Mouse (Mus musculus) forebrain, postnatal 0 days (tissue): Measurements from ENCODE around the gene March9. TPM values are rescaled to one million over a fixed set of nuclear protein-coding genes. Genes with fewer than 3 reads are reported as not detected.

Experiments
- ATAC-seq: fragments of 200-750 bp; cut with Nextera tagmentation; 2 replicates; pipeline ENCODE4 v1.8.0; 2017; ENCODE audit warnings: mild to moderate bottlenecking, moderate library complexity
- DNase-seq: peaks from one replicate; pipeline ENCODE4 v3.0.0-alpha.2; 2015
- H3K27ac ChIP-seq: fragments of 300-500 bp; sonication (generic); 2 replicates; pipeline ENCODE4 v1.5.1; 2014; ENCODE audit warnings: low read depth, mild to moderate bottlenecking, antibody characterized with exemption, low read length, moderate library complexity, mixed read lengths
- H3K27me3 ChIP-seq: fragments of 300-500 bp; sonication (generic); 2 replicates; pipeline ENCODE4 v1.6.1; 2014; ENCODE audit warnings: mild to moderate bottlenecking, low read length, mixed read lengths; ENCODE audit not compliant: insufficient read depth
- H3K36me3 ChIP-seq: fragments of 300-500 bp; sonication (generic); 2 replicates; pipeline ENCODE4 v1.6.1; 2014; ENCODE audit warnings: mild to moderate bottlenecking, moderate library complexity; ENCODE audit not compliant: insufficient read depth
- H3K4me1 ChIP-seq: fragments of 300-500 bp; sonication (generic); 2 replicates; pipeline ENCODE4 v1.6.1; 2014; ENCODE audit warnings: antibody characterized with exemption; ENCODE audit not compliant: insufficient read depth
- H3K4me2 ChIP-seq: fragments of 300-500 bp; sonication (generic); 2 replicates; pipeline ENCODE4 v1.6.1; 2014; ENCODE audit warnings: low read depth, mild to moderate bottlenecking, moderate library complexity
- H3K4me3 ChIP-seq: fragments of 300-500 bp; sonication (generic); 2 replicates; pipeline ENCODE4 v1.5.1; 2014; ENCODE audit warnings: low read depth, low read length, mixed read lengths
- H3K9ac ChIP-seq: fragments of 300-500 bp; sonication (generic); 2 replicates; pipeline ENCODE4 v1.6.1; 2014; ENCODE audit warnings: mild to moderate bottlenecking
- H3K9me3 ChIP-seq: fragments of 300-500 bp; sonication (generic); 2 replicates; pipeline ENCODE4 v1.6.1; 2016; ENCODE audit warnings: low read length
- CTCF ChIP-seq: sonication (generic); IDR thresholded peaks from 2 replicates; pipeline ENCODE4 v1.5.1; 2016; ENCODE audit warnings: antibody characterized with exemption, control low read depth, low read depth
- WGBS: fragments of 180-500 bp; shearing (Covaris S2); extraction: QIAGEN DNeasy Blood & Tissue Kit; methylation state at CpG from one replicate; pipeline ENCODE4 v1.1.7; 2014; 5-methylcytosine and 5-hydroxymethylcytosine counted together
- polyA plus RNA-seq: library from polyadenylated mRNA; unstranded; fragments of >200 nt; fragmentation: Nextera tagmentation; extraction: Ambion mirVana; gene quantifications from 2 replicates; pipeline ENCODE4 v1.2.1, GENCODE M21; 2015
- total RNA-seq: library from RNA; depleted of rRNA; stranded (reverse); fragments of >200 nt; gene quantifications from 2 replicates; pipeline ENCODE4 v1.2.3, GENCODE M21; 2014

March9 gene
- total and polyA plus RNA-seq, 2 experiments from 2014 or later = 7.9 to 75.8 TPM

DNA sequence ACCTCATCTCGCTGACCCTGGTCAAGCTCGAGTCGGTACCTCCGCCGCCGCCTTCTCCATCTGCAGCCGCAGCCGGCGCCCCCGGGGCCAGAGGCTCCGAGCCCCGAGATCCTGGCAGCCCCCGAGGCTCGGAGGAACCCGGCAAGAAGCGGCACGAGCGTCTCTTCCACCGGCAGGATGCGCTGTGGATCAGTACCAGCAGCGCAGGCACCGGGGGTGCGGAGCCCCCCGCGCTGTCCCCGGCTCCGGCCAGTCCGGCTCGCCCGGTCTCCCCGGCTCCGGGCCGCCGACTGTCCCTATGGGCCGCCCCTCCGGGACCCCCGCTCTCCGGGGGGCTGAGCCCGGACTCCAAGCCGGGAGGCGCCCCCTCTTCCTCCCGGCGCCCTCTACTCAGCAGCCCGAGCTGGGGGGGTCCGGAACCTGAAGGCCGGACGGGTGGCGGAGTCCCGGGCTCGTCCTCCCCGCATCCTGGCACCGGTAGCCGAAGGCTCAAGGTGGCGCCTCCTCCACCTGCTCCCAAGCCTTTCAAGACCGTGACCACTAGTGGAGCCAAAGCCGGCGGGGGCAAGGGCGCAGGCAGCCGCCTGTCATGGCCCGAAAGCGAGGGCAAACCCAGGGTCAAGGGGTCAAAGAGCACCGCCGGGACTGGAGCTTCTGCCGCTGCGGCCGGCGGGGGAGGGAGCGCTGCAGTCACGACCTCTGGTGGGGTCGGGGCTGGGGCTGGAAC is 19.8 kb upstream of the March9 start:
- peak overlapping the region; percentile 90 for H3K9ac ChIP-seq
- WGBS = under 1% methylated on average over 67 of the region's 70 CpGs
- peaks cover 25% of the 10 kb centered on the region for H3K4me1 ChIP-seq
- H3K27me3 ChIP-seq = peaks cover 4% of the 10 kb centered on the region; the same call in 1 of the 2 replicates
- H3K4me3 ChIP-seq = peak overlapping the region; percentile 87
- peak overlapping the region; percentile 97 for H3K4me2 ChIP-seq
- peaks cover 18% of the 10 kb centered on the region for H3K36me3 ChIP-seq
- DNase-seq (peak; percentile 78), ATAC-seq (peak; percentile 14; the same call in 1 of the 2 replicates)
- peak overlapping the region; percentile 89 for H3K27ac ChIP-seq
- TF ChIP-seq CTCF = peak; percentile 63
- H3K9me3 ChIP-seq = no peaks in the 10 kb centered on the region

DNA sequence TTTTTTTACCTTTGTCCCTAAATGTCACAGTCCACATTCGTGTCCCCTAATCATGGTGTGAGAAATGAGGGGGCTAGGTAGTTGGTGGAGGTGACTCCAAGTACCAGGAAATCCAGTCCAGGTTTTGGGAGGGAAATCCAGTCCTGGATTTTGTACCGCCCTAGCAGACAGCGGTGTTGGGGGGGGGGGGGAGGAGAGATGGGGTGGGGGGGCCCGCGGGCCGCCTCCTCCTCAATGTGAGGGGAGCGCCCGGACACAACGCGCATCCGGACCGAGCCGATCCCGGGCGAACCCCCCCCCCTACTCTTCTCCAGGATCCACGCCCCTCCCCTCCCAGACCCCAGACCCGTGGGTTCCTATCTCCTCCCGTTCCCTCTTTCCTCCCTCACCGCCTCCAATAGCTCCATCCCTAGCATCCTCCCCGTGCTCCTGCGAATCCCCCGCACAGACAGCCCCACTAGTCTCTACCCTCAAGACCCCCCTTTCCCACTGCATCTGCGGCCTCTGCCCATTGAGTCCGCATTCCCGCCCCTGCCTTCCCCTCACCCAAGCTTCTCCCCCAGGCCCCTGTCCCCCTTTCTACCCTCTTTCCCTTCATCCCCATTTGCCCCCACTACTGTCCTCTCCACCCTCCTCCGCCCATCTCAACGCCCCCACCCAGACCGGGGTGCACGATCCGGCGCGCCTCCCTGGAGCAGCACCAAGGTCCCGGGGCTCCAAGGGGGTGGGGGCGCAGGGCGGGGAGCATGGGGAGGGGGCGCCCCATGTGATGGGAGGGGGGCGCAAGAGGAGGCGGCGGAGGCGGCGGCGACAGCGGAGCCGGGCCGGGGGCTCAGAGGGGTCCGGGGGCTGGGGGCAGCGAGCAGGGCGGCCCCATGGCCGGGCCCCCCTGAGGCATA is 18.9 kb upstream of the March9 start:
- WGBS = under 1% methylated on average over 28 of the region's 49 CpGs
- Histone ChIP-seq H3K4me1 (peaks cover 25% of the 10 kb centered on the region), H3K36me3 (peaks cover 9% of the 10 kb centered on the region; the same call in 1 of the 2 replicates), H3K9ac (peak overlapping the region; percentile 90), H3K9me3 (no peaks in the 10 kb centered on the region), H3K4me2 (peak overlapping the region; percentile 97), H3K27ac (peak overlapping the region; percentile 89), H3K4me3 (peak overlapping the region; percentile 87), H3K27me3 (peaks cover 4% of the 10 kb centered on the region; the same call in 1 of the 2 replicates)
- DNase-seq (peak; percentile 92), ATAC-seq (peak; percentile 75)
- no peak for TF ChIP-seq CTCF

GRCm38 (mm10) chr10:127078001-127078676 is 18.2 kb upstream of the March9 start:
- H3K4me2 ChIP-seq = peak overlapping the region; percentile 97
- H3K4me3 ChIP-seq = peak overlapping the region; percentile 87
- H3K36me3 ChIP-seq = peaks cover 6% of the 10 kb centered on the region; the same call in 1 of the 2 replicates
- 2% methylated on average over 12 of the region's 12 CpGs for WGBS
- peak overlapping the region; percentile 89 for H3K27ac ChIP-seq
- peak; percentile 76 for ATAC-seq
- H3K27me3 ChIP-seq = peaks cover 4% of the 10 kb centered on the region; the same call in 1 of the 2 replicates
- H3K4me1 ChIP-seq = peaks cover 25% of the 10 kb centered on the region
- H3K9ac ChIP-seq = peak overlapping the region; percentile 90
- TF ChIP-seq CTCF = no peak
- peak; percentile 80 for DNase-seq
- no peaks in the 10 kb centered on the region for H3K9me3 ChIP-seq

GRCm38 (mm10) chr10:127077515-127077914 is 17.5 kb upstream of the March9 start:
- H3K4me2 ChIP-seq = peak overlapping the region; percentile 97
- no peak for TF ChIP-seq CTCF
- peak overlapping the region; percentile 87 for H3K4me3 ChIP-seq
- peaks cover 20% of the 10 kb centered on the region for H3K4me1 ChIP-seq
- 6% methylated on average over 10 of the region's 10 CpGs for WGBS
- H3K36me3 ChIP-seq = no peaks in the 10 kb centered on the region; the same call in 1 of the 2 replicates
- peak overlapping the region; percentile 89 for H3K27ac ChIP-seq
- ATAC-seq (peak; percentile 4), DNase-seq (no peak)
- no peaks in the 10 kb centered on the region for H3K27me3 ChIP-seq
- H3K9me3 ChIP-seq = no peaks in the 10 kb centered on the region
- H3K9ac ChIP-seq = peak overlapping the region; percentile 90

DNA sequence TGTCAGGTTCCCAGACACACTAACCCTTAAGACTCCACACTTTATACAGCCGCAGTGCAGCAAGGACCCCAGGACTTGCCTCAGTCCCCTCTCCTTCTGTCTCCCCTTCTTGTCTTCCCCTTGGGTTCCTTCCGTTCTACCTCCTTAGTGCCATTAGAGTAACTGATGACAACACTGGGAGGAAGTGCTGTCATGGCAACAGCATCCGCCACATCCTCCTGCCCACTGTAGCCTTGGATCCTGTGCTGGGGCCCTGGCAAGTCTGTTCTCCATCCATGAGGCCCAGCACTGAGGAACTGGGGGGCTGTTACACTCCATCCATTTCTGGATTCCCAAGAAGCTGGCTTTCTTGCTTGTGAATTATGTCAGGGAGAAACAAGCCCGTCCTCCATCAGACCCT is 16.1 kb upstream of the March9 start:
- 39% methylated on average over 4 of the region's 4 CpGs for WGBS
- DNase-seq (no peak), ATAC-seq (no peak)
- no peak overlapping the region for H3K9ac ChIP-seq
- no peaks in the 10 kb centered on the region for H3K9me3 ChIP-seq
- no peak for TF ChIP-seq CTCF
- no peak overlapping the region for H3K4me3 ChIP-seq
- H3K36me3 ChIP-seq = no peaks in the 10 kb centered on the region
- H3K27me3 ChIP-seq = no peaks in the 10 kb centered on the region
- H3K27ac ChIP-seq = 0 out of 2 replicates have a peak overlapping the region, but pooled peaks have one; percentile 4
- 0 out of 2 replicates have a peak, but pooled peaks cover 9% of the 10 kb centered on the region for H3K4me1 ChIP-seq
- 0 out of 2 replicates have a peak overlapping the region, but pooled peaks have one; percentile 10 for H3K4me2 ChIP-seq

DNA sequence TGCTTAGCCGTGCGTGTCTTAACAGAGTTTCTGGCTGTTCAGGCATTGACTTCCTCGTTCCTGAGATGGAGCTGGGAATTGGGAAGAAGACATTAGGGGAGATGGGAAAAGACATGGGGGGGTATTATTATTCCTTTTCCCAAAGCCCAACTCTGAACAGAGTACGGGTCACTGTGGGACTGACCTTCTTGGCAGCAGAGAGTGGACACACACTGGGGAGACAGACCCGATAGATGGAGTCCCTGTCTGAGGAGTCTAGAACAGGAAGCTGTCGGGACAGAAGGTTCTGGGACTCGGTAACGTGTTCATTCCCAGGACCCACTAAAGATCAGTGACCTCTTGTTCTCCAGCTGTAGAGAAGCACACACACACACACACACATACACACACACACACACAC is 15.7 kb upstream of the March9 start:
- WGBS = 76% methylated on average over 8 of the region's 8 CpGs
- Histone ChIP-seq H3K9me3 (no peaks in the 10 kb centered on the region), H3K9ac (no peak overlapping the region), H3K36me3 (no peaks in the 10 kb centered on the region), H3K4me2 (no peak overlapping the region), H3K4me3 (no peak overlapping the region), H3K27me3 (no peaks in the 10 kb centered on the region), H3K4me1 (0 out of 2 replicates have a peak, but pooled peaks cover 8% of the 10 kb centered on the region), H3K27ac (no peak overlapping the region)
- TF ChIP-seq CTCF = no peak
- no peak for DNase-seq
- no peak for ATAC-seq
